Mouse (Mus musculus) thymus, postnatal 0 days (tissue): ENCODE results near the gene Scgb3a1. TPM values are rescaled to one million over a fixed set of nuclear protein-coding genes. Genes with fewer than 3 reads are reported as not detected.

Experiments
- DNase-seq: peaks from one replicate; pipeline ENCODE4 v3.0.0-alpha.2; 2015; ENCODE audit warnings: low spot score
- polyA plus RNA-seq: library from polyadenylated mRNA; unstranded; fragments of >200 nt; fragmentation: Nextera tagmentation; extraction: Ambion mirVana; gene quantifications from 2 replicates; pipeline ENCODE4 v1.2.1, GENCODE M21; 2015

Gene Scgb3a1
- 2.5 and 5.7 TPM in 2 replicates for polyA plus RNA-seq

DNA sequence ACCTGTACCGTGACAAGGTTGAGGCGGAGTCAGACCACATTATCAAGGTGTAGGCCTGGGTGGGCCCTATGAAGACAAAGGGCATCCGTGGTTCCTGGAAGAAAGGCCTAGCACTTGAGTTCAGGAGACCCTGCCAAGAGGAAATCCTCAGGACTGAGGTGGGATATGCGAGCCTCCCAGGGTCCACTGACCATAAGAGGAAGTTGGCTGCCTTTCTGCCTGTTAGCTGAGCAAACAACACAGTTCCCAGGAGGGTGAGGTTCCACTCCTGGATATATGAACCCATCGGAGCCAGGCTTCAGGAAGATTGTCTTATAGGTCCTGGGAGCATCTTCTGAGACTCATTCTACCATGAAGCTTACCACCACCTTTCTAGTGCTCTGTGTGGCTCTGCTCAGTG is at the start of gene Scgb3a1:
TSS of gene Scgb3a1 (plus strand) at position 301 of the 400 bp plus-strand sequence.
- no peak for DNase-seq

DNA sequence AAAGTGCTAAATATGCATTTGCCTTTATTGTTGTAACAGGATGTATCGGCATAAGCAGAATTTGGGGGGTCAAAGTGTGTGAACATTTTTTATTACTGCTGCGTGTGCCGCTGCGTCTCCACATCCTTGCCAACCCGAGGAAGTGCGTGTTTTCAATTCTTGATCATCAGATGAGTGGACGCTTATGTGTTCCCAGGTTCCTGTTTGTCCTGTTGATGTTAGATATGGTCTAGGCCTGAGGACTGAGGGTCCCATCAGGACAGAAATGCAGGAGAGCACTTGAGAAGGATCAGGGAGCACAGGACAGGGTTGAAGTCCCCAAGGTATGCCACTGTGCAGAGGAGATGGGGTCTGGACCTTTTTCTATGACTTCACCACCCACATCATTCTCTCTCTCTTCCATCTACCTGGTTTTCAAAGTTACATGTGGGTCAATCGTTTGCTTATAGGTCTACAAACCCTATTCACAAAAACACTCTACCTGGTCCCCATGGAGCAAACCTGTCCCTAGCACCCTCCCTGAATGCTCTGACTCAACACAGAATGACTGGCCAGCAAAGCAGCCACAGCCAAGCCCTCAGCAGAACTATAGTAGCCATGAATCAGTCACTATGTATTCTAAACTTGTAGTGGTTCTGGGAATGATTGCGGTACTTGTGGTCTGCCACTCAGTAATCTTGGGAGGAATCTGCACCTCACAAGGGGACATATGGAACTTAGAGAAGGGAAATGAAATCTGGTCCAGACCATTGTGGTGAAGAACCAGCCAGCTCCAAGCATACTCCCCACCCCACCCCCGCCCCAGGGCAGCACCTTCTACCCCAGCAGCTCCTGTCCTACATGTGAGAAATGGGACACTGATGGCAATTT is 47.3 kb upstream of the Scgb3a1 start:
- DNase-seq: no peak

DNA sequence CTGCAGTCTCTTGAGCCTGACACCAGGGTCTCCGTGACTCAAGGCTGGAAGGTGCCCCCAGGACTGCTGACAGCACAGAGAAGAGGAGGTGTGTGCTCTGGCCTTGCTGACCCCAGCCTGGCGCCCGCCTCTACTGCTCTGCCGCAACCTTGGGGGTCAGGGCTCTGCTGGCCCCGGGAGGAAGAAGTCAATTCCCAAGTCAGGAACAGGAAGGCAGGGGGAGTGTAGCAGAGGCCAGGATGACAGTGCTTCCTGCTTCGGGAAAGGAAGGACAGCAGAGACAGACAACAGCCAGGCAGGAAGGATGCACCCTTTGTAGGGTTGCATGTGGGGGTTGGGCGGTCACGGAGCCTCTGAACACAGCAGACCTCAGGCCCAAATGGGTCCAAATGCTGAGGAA is 44.9 kb upstream of the Scgb3a1 start:
- DNase-seq: no peak

DNA sequence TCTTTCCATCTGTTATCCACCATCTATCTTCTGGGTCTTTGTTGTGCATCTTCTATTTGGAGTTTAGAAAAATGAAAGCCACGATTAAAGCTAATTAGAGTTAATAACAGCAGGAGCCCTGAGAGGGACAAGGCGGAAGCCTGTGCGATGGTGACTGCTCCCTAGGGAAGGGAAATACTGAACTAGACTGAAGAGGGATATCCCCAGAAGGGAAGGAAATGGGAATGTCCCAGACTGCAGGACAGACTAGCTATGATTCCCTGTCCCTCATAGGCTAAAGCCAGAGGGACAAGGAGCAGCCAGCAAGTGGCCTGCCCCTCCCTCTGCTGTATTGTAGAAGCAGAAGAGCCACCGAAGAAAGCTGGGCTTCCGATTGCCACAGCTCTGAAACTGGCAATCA is 41.5 kb upstream of the Scgb3a1 start:
- no peak for DNase-seq

- no peak for DNase-seq
These were observed 39.3 kb upstream of the Scgb3a1 start for GRCm38 (mm10) chr11:49624156-49624555.

- DNase-seq: no peak
These were observed 37.5 kb upstream of the Scgb3a1 start for GRCm38 (mm10) chr11:49625863-49626262.

DNA sequence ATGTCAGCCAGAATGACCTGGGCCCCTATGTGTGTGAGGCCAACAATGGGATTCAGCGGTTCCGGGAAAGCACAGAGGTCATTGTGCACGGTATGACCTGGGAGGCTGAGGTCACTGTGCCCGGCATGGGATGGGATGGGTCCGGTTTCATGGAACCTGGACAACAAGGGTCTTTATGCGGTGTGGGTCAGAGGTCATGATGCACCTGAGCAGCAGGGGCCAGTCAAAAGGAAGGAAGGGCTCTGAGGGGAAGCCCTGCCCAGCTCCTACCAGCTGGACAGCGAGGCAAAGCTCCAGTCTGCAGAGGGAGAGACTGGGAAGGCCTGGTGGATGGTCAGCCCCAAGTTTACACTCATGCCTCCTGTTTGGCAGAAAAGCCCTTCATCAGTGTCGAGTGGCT is 36.7 kb upstream of the Scgb3a1 start:
- DNase-seq: no peak

GRCm38 (mm10) chr11:49631154-49631553 is 32.3 kb upstream of the Scgb3a1 start:
- peak; percentile 26 for DNase-seq

DNA sequence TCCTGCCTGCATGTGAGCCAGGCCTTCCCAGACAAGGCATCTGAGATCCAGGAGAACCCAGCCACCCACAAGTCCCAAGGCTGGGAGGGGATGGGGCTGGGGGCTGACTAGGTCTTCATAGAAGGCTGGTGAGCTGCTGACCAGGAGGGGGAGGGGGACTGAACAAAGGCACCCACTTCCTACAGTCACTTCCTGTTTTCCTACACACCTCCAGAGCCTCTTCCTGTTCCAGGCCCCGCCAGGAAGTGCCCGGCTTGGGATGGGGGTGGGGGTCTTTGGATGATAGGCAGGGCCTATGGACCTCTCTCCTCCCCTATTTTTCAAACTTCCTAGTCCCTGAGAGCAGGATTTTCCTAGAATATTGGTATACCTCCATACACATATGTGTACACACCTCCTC is 31.2 kb upstream of the Scgb3a1 start:
- DNase-seq: no peak

DNA sequence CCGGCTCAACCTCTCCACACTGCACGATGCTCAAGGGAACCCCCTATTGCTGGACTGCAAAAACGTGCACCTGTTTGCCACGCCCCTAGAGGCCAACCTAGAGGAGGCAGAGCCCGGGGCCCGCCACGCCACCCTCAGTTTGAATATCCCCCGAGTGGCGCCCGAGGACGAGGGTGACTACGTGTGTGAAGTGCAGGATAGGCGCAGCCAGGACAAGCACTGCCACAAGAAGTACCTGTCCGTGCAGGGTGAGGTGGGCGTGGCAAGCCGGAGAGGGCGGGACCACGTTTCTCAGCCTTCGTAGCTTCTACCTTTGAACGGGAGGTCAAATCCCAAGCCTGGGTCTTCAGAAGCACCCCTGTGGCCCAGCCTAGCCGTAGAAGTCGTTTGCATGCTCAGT is 29.3 kb upstream of the Scgb3a1 start:
- DNase-seq: no peak

DNA sequence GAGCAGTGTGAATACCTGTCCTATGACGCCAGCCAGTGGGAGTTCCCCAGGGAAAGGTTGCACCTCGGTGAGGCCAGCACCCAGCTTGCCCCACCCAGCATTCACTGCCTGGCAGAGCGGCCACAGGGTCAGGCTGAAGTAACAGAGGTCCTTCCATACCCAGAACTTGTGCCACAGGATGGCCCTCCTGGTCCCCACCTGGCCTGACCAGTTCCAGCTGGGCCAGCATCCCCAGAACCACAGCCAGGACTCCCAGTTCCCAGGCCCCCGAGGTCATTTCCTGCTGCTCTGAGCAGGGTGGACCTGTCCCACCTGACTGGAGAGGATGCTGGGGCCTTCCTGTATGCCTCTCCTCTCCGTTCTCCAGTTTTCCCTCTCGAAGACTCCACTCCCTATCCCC is 27.7 kb upstream of the Scgb3a1 start:
- DNase-seq: no peak

GRCm38 (mm10) chr11:49636449-49636848 is 27.0 kb upstream of the Scgb3a1 start:
- no peak for DNase-seq

DNA sequence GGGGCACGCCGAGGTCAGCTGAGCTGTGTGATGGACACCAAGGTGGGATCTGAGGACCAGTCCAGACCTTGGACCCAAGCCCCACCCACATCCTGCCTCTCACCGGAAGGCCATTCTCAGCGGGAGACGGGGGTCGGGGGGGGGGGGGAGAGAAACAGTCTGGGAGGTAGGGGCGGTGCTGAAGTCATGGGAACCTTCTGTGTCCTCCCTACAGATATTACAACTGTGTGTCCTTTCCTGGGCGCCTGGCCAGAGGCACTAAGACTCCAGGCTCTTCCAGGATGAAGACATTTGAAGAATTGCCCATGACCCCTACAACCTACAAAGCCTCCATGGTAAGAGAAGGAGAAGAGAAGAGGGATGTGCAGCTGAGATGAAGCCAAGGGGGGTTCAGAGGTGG is 17.7 kb upstream of the Scgb3a1 start:
- no peak for DNase-seq

DNA sequence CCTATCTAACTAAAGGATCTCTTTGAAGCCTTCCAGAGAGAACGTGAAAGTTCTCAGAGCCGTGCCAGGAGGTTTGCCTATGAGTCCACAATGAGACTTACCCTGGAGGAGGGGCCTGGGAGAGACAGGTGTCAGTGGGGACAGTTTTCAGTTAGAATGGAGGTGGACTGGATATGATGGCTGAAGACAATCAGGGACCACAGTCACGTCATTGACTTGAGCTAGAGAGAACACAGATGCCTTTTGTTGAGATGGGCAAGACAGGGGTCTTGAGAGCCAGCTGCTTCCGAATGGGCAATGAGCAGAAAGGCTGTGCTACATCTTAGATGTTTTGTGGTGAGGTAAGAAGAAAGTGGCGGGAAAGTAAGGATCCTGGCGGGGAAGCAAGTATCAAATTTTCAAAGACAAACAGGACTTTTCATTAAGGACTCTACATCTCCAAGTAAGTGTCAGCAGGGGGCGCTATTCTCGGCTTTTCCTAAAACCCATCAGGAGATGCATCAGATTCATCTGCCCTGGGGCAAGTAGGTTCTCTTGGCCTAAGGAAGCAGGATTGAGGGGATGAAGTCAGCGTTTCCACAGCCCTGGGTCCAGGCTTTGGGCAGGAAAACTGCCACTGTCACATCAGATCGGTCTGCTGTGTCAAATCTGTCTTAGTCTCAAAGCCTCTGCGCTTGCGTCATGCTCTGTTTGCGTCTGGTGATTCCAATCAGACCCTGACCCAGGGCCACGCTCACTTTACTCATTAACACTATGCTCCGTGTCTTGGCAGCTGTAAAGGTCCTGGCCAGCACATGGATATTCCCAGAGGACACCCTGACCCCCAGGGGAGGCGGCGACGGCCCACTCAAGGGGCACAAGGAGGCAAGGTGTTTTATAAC is 13.1 kb upstream of the Scgb3a1 start:
- peak; percentile 70 for DNase-seq

GRCm38 (mm10) chr11:49650994-49651761 is 12.2 kb upstream of the Scgb3a1 start:
- DNase-seq: no peak

- DNase-seq: no peak
These were observed 11.6 kb upstream of the Scgb3a1 start for GRCm38 (mm10) chr11:49651762-49652322.

DNA sequence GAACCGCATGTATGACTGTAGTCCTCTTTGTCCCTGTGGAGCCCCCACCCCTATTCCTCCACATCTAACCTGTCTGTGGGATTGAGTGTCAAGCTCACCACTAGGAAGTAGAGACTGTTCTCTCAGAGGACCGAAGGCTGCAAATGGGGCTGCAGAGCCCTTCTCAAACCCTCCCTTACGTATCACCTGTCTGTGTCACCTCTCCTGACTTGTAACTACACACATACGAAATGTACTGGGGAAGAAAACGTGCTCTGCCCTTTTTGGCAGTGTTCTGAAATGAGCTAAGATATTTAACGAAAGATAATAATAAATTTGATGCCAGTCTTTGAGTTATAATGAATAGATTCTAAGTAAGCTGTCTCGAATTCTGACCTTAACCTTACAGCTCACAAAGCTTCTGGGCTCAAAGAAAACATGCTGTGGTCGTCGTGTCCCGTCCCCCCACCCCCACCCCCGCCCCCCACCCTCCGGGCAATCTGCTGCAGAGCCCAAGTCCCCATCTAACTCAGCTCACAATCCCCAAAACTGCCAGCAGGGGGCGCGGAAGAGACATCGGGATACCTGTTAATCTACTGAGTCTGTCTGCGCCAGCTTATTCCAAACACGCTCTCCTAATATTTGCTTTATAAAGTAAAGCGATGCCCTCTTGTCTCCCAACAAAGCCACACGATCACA is 10.9 kb upstream of the Scgb3a1 start:
- DNase-seq: peak; percentile 79

DNA sequence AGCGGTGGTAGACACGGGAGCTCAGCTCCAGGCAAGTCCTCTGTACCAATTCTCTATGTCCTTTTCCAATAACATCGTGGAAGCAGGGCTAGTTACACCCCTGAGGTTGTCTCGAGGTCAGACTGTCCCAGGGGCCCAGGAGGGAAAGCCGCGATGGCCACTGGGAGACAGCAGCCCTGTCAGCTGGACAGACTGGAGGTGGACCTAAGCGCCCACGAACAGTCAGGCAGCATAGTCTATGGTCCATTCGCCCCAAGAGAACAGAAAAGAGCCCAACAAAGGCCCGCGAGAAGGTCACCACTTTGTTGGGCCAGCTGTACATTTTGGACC is 10.4 kb upstream of the Scgb3a1 start:
- no peak for DNase-seq

DNA sequence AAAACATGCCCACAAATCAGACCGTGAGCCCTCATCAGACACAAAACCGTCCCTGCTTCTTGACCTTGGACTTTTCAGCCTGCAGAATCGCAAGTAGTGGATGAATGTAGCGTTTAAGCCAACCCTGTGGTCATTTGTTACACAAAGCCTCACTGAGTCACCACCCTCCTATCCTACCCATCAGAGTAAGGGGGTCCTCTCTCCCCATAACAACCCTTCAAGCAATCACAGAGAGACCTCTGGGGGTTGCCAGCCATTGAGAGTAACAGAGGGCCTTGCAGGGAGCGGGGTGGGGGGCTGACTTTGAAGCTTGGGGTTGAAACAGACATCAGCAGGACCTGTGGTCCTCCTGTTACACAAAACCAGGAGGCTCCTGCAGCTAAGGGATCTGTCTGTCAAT is 8.8 kb upstream of the Scgb3a1 start:
- no peak for DNase-seq

GRCm38 (mm10) chr11:49655501-49655900 is 7.9 kb upstream of the Scgb3a1 start:
- DNase-seq: no peak

DNA sequence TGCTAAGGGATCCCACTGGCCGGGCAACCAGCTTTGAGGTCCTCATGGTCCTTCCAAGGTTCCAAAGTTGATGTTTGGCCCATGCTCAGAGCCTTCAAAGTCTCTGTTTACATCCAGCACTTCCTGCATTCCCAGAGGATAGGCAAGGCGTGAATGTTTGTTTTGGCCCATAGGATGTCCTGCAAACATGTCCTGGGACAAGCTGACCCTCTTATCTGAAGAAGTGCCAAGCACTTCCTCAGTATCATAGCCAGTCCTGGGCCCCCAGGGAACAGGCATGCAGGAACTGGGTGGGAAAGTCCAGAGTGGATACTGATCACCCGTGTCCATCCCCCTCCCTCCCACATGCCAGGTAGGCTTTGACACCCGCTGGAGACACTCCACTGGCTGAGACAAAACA is 5.3 kb upstream of the Scgb3a1 start:
- DNase-seq: no peak
